Mouse (Mus musculus) adipose tissue, adult 10 weeks (tissue): ENCODE results near the gene Myo5a. TPM values are rescaled to one million over a fixed set of nuclear protein-coding genes. Genes with fewer than 3 reads are reported as not detected.

Experiments
- polyA plus RNA-seq: library from polyadenylated mRNA; stranded (reverse); fragments of 350-450 nt; fragmentation: Illumina TruSeq; extraction: RNeasy Lipid Tissue Mini Kit (QIAGEN cat#74804); gene quantifications from one replicate; pipeline ENCODE4 v1.2.3, GENCODE M21; 2014; ENCODE audit warnings: low read depth, low replicate concordance

Gene Myo5a
- polyA plus RNA-seq, result 12.1 TPM

DNA sequence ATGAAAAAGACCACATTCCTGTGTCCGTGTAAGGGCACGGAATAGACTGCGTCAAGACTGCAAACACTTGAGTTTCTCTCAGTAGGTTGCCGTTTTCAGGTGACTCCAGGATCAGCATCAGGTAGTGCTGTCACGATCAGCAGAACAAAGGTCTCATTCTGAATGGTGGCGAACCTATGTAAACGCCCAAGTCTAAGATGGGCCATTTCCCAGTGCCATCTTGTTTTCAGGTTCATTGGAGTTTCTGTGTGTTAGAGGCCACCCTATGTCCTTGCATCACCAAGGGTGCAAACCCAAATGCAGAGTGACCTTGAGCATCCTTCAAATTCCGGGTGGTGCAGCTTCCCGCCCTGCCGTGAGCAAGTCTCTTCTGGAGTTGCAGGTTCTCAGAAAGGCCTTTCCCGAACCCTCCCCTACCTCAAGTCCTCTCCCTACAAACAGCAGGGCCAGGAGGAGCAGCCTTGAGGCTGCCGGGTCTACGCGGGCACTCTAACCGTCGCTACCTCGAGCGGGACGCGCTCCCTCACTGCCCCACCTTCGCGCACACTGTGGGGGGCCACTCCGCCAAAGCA, at the start of gene Myo5a:
TSS of gene Myo5a (plus strand) at position 559 of the 572 bp plus-strand sequence.

DNA sequence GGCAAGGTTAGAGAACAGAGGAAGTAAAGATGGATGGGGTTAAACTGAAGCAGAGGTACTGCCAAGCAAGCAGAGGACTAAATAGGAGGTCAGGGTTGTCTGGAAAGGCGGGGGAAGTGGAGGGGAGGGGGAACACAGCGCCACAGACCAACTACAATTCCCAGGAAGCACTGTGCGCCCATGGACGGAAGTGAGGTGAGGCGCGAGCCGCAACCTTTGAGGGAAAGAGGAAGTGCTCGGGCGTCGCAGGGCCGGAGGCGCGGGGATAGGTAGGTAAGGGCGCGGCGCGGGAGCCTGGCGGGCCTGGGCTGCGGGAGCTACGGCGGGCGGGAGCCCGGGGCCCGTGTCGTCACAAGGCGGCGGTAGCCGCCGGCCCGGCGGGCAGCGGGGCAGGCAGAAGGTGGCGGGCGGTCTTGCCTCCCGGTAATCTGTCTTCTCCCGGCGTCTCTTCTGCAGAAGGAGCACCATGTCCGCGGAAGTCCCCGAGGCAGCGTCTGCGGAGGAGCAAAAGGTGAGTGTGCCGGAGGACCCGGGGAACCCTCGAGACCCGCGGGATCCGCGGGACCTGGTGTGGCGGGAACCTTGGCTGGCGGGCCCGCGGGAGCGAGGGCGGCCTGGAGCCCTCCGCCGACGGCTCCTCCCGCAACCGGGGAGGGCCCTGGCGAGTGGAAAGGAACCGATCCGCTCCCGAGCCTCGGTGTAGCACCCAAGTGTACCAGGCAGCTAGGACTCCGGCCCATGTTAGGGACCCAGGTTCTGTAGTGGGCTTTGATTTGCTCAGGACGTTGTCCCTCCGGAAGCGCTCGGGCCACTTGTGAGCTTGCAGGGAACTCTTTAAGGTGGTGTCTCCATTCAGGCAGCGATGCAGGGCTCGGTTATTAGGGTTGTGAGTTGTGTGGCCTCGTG, 33.1 kb upstream of the Myo5a start, which contains the start of gene Arpp19:
TSS of gene Arpp19 (plus strand) at position 164 of the 906 bp plus-strand sequence.

GRCm38 (mm10) chr9:75231841-75232746, 161.3 kb downstream of the Myo5a start, which contains the start of gene Myo5c:
Myo5c (plus strand) TSS chr9:75232020.

Other genes with a start within 250 kb of the Myo5a start
- not detected for gene Onecut1, start 209.1 kb upstream of the Myo5a start, polyA plus RNA-seq
- gene Fam214a, start 118.1 kb upstream of the Myo5a start, polyA plus RNA-seq, result 30.1 TPM
- gene Arpp19, start 33.4 kb upstream of the Myo5a start, polyA plus RNA-seq, result 131 TPM
- gene Myo5c, start 161.0 kb downstream of the Myo5a start, polyA plus RNA-seq, result 1.9 TPM
- 26.9 TPM for gene Gnb5, start 235.3 kb downstream of the Myo5a start, polyA plus RNA-seq